Mouse (Mus musculus) small intestine, adult 2 months (tissue): ENCODE measurements around the gene Tab1. TPM values are rescaled to one million over a fixed set of nuclear protein-coding genes. Genes with fewer than 3 reads are reported as not detected.

Experiments
- H3K27ac ChIP-seq: fragments of 200-500 bp; 2 replicates; pipeline ENCODE4 v1.5.1; 2012; ENCODE audit warnings: low read depth, low read length, control low read depth, inconsistent platforms; ENCODE audit not compliant: insufficient read depth
- H3K27me3 ChIP-seq: fragments of 200-500 bp; 2 replicates; pipeline ENCODE4 v1.6.1; 2012; ENCODE audit warnings: mild to moderate bottlenecking, moderate library complexity, low read length, inconsistent platforms; ENCODE audit not compliant: control insufficient read depth, insufficient read depth
- H3K36me3 ChIP-seq: fragments of 200-500 bp; 2 replicates; pipeline ENCODE4 v1.6.1; 2012; ENCODE audit warnings: mild to moderate bottlenecking, low read length, control low read depth, inconsistent platforms; ENCODE audit not compliant: control insufficient read depth, insufficient read depth
- H3K4me1 ChIP-seq: fragments of 200-500 bp; 2 replicates; pipeline ENCODE4 v1.6.1; 2012; ENCODE audit warnings: low read length, inconsistent platforms, mixed read lengths; ENCODE audit not compliant: control insufficient read depth, insufficient read depth, insufficient read length
- H3K4me3 ChIP-seq: fragments of 200-500 bp; 2 replicates; pipeline ENCODE4 v1.5.1; 2012; ENCODE audit warnings: low read depth, mild to moderate bottlenecking, control low read depth, inconsistent platforms, low read length, moderate library complexity
- CTCF ChIP-seq: fragments of 200-500 bp; IDR thresholded peaks from 2 replicates; pipeline ENCODE4 v1.5.1; 2012; ENCODE audit warnings: low read depth, mild to moderate bottlenecking, control low read depth, inconsistent platforms, low read length, moderate library complexity, mixed read lengths; ENCODE audit not compliant: insufficient replicate concordance, insufficient read length; ENCODE audit errors: extremely low read depth
- POLR2A ChIP-seq: fragments of 200-500 bp; IDR thresholded peaks from 2 replicates; pipeline ENCODE4 v1.6.1; 2012; ENCODE audit warnings: low read depth, mild to moderate bottlenecking, control low read depth, inconsistent platforms, low read length, moderate library complexity
- WGBS: fragments of 180-500 bp; shearing (Covaris S2); methylation state at CpG from one replicate; pipeline ENCODE4 v1.1.7; 2018; 5-methylcytosine and 5-hydroxymethylcytosine counted together
- polyA plus RNA-seq: library from polyadenylated mRNA; depleted of rRNA; stranded (reverse); fragments of >200 nt; gene quantifications from 2 replicates; pipeline ENCODE4 v1.2.3, GENCODE M21; 2012

Tab1 gene
- polyA plus RNA-seq, 1 experiment = 28.6 TPM

DNA sequence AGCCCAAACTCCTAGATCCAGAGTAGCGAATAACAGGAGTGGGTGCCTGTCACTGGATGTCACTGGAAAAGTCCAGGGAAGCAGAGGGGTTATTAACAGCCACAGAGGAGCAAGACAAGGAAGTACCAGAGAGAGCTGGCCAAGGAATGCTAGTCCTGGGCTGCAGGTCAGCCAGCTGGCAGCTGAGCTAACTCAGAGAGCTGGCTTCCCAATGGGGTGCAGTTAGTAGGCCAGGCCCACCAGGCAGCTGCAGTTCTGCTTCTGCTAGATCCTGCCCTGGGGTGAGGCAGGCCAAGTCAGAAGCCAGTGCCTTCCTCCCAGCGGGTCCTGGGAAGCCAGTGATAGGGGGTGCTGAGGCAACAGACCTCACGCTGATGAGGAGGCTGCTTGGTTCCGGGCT lies 27.8 kb downstream of the Tab1 start:
- no peak for TF ChIP-seq POLR2A
- TF ChIP-seq CTCF = no peak
- Histone ChIP-seq H3K27me3 (no peaks in the 10 kb centered on the region), H3K36me3 (peaks cover 45% of the 10 kb centered on the region), H3K4me3 (no peak overlapping the region), H3K27ac (peak overlapping the region; percentile 76; the same call in 1 of the 2 replicates), H3K4me1 (peaks cover 37% of the 10 kb centered on the region)
- 77% methylated on average over 4 of the region's 4 CpGs for WGBS

DNA sequence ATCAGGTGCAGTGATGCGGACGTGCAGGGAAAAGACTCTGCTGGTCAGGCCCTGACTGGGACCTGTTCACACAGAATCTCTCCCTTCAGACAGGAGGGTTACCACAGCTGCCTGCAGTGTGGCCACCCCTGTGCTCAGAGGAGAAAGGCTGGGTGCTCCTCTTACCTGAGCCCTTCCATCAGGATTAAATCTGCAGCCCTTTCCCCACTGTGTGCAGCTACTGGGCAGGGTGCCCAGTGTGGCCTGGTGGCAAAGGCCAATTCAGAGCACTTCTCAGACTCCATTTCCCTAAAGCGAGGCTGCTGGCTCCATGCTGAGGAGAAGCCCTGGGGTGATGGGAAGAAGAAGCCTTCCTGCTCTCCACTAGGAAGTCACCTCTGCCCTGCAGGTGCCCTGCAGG lies 28.3 kb downstream of the Tab1 start:
- Histone ChIP-seq H3K4me3 (no peak overlapping the region), H3K36me3 (peaks cover 40% of the 10 kb centered on the region), H3K4me1 (peaks cover 37% of the 10 kb centered on the region), H3K27me3 (no peaks in the 10 kb centered on the region), H3K27ac (no peak overlapping the region)
- 79% methylated on average over 3 of the region's 3 CpGs for WGBS
- no peak for TF ChIP-seq CTCF
- TF ChIP-seq POLR2A = no peak

DNA sequence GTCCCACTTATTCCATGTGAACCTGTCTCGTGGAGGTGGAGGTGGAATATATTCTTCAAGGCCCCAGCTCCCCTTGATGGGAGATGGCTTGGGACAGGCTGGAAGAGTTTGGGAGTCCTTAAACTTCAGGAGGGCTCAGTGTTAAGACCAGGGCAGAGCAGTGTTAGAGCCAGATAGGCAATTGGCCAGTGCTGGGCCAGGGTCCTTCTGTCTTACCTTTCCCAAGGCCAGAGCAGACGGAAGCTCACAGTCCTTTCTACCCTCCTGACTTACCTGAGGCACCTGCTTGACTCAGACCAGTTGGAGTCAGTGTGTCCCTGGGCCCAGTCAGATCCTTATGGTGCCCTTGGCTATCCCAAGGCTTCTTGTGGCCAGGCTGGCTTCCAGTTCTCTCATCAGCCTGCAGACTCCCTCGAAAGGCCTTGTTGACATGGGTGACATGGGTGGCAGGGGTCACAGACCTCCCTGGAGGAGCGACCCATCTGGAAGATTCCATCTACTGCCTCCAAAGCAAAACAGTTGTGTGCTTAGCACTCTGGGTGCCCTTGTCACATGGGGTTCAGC lies 29.6 kb downstream of the Tab1 start:
- peaks cover 36% of the 10 kb centered on the region for H3K4me1 ChIP-seq
- H3K27ac ChIP-seq = no peak overlapping the region
- no peaks in the 10 kb centered on the region for H3K27me3 ChIP-seq
- H3K4me3 ChIP-seq = no peak overlapping the region
- TF ChIP-seq POLR2A = no peak
- TF ChIP-seq CTCF = no peak
- peaks cover 34% of the 10 kb centered on the region for H3K36me3 ChIP-seq
- WGBS = 89% methylated on average over 4 of the region's 4 CpGs

DNA sequence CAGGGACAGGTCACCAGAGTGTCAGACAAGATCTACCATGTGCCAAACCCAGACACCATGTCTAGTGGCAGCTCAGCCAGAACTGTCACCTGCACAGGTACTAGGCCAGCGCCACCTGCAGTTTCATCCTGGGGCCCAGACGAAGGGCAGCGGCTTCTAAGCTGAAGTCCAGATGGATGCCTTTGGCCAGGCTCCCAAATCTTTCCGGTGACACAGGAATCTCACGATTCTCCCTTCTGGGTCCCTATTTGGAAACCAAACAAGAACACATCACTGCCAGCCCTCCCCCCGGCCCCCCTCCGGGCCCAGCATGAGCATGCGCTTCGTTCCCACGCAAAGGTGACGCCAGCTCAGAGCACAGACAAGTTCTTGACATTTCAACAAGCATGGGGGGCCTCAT lies 30.3 kb downstream of the Tab1 start:
- Histone ChIP-seq H3K27me3 (no peaks in the 10 kb centered on the region), H3K36me3 (peaks cover 27% of the 10 kb centered on the region), H3K4me1 (peaks cover 33% of the 10 kb centered on the region), H3K27ac (no peak overlapping the region), H3K4me3 (no peak overlapping the region)
- WGBS = 78% methylated on average over 11 of the region's 11 CpGs
- TF ChIP-seq POLR2A (no peak), CTCF (no peak)

DNA sequence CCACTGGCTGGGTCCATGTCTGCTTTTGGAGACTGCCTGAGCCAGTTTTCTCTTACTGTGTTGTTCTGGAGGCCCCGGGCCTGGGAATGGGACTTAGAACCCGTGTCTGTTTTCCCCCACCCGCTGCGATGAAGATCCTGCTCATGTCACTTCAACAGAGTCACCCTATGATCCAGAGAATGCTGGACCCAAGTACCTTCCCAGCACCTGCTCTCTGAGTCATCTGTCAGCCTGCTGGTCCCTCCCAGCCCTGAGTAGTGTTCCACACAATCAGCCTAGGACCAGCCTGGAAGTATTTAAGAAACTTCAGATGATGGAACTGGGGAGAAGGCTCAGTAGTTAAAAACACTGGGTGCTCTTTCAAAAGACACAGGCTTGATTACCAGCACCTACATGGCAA lies 30.8 kb downstream of the Tab1 start:
- no peak for TF ChIP-seq CTCF
- no peak for TF ChIP-seq POLR2A
- H3K27ac ChIP-seq = no peak overlapping the region
- peaks cover 29% of the 10 kb centered on the region for H3K4me1 ChIP-seq
- H3K4me3 ChIP-seq = no peak overlapping the region
- 69% methylated on average over 4 of the region's 4 CpGs for WGBS
- H3K27me3 ChIP-seq = no peaks in the 10 kb centered on the region
- H3K36me3 ChIP-seq = peaks cover 22% of the 10 kb centered on the region

DNA sequence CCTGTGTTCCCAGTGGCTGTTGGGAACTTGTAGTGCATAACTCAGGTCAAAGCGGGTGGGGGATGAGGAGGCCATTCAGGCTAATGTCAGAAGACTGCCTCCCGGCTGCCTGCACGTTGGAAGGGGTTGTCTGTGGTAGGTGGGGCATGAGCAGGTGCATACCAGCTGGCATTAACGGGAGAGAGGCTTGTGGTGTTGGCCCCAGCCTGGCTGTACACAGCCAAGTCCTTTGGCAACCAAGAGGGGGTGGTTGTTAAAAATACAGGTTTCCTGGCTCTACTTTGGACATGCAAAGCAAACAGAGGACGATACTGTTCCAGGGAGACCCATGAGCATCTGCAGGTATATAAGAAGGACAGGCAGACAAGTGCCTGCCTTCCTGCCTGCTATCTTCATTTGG lies 32.5 kb downstream of the Tab1 start:
- no peaks in the 10 kb centered on the region for H3K27me3 ChIP-seq
- TF ChIP-seq CTCF (no peak), POLR2A (no peak)
- no peak overlapping the region for H3K27ac ChIP-seq
- no peak overlapping the region for H3K4me3 ChIP-seq
- WGBS = 15% methylated on average over 5 of the region's 5 CpGs
- H3K36me3 ChIP-seq = peaks cover 17% of the 10 kb centered on the region
- peaks cover 14% of the 10 kb centered on the region for H3K4me1 ChIP-seq

DNA sequence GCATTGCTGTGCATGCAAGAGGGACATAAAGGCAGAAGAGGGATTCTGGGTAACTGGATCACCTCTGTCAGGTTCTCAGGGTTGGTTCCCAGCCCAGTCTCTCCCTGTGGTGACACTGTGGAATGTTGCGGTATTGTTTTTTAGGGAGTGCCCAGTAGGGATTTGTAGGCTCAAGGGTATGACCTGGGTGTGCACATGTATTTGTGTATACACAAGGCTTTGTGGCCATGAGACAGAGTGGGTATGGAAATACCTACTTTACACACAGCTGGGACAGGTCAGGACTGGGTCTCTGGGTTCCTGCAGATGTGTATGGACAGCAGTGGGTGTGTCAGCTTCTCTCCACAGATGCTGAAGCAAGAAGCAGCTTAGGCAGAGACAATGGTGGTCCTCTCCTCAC lies 36.6 kb downstream of the Tab1 start:
- H3K27me3 ChIP-seq = no peaks in the 10 kb centered on the region
- H3K4me1 ChIP-seq = peaks cover 13% of the 10 kb centered on the region
- no peaks in the 10 kb centered on the region for H3K36me3 ChIP-seq
- no peak overlapping the region for H3K27ac ChIP-seq
- H3K4me3 ChIP-seq = no peak overlapping the region
- WGBS = 97% methylated on average over 1 of the region's 1 CpGs
- no peak for TF ChIP-seq POLR2A
- no peak for TF ChIP-seq CTCF

DNA sequence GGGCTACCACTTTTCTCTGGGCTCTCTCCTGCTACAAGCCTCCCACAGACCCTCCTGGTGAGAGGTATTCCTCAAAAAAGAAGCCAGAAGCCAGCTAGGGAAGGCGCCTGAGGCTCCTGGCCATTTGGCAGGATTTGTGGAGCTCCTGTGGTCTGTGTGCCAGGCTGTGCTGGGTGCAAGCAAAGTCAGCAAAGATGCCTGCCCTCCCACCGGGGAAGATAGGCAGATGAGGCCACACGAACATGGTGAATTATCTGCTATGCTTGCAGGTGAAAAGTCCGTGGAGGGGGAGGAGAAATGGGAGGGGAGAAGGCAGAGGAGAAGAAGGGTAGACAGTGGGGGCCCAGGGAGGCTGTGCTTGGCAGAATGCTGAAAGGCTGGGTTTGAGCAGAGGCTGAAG lies 37.4 kb downstream of the Tab1 start:
- TF ChIP-seq CTCF (no peak), POLR2A (no peak)
- no peaks in the 10 kb centered on the region for H3K27me3 ChIP-seq
- peaks cover 13% of the 10 kb centered on the region for H3K4me1 ChIP-seq
- H3K4me3 ChIP-seq = no peak overlapping the region
- no peaks in the 10 kb centered on the region for H3K36me3 ChIP-seq
- 60% methylated on average over 4 of the region's 4 CpGs for WGBS
- H3K27ac ChIP-seq = no peak overlapping the region
